Mouse (Mus musculus) urinary bladder, postnatal 4 days (tissue): ENCODE measurements around the gene Wdr95.
A peak's percentile ranks its signal among the peaks of the same experiment; 100 is the strongest.

Experiments
- DNase-seq, 2 experiments: peaks; one replicate each; pipeline ENCODE4 v3.0.0; 2021 to 2022; ENCODE audit warnings: low spot score in 2 of 2

Gene Wdr95

GRCm38 (mm10) chr5:149582642-149583262, 54.3 kb downstream of the Wdr95 start:
- DNase-seq: no peak

GRCm38 (mm10) chr5:149583507-149583906, 55.0 kb downstream of the Wdr95 start:
- DNase-seq: no peak

DNA sequence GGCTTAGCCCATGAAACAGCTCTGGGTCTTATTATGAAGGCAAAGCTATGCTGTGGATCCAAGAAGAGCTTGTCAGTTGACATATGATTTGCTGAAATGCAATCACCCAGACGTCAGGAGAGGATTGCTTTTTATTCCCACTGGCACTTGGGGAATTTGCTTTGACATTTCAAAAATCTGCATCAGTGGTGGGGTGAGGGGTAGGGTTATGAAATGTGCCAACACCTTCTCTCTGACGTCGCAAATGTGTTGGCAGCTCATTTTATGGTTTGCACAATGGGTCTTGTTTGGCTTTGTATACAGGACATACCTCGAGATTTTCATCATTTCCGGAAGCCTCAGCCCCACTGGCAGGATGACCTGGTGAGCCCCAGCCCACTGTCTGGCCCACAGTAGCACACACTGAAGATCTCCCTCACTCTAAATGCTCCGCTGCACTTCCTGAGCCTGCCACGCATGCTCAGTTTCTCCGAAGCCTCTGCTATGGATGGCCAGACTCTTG, 55.7 kb downstream of the Wdr95 start:
- no peak for DNase-seq

DNA sequence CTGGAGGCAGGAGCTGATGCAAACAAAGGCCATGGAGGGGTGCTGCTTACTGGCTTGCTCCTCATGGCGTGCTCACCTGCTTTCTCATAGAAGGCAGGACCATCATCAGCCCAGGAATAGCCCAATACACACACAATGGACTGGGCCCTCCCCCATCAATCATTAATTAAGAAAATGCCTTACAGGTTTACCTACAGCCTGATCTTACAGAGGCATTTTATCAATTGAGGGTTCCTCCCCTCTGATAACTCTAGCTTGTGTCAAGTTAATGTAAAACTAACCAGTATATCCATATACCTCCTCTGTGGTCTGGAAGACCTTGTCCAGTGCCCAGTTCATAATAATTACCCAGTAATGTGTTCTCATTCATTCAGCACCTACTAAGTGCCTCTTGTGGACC, 56.8 kb downstream of the Wdr95 start:
- DNase-seq: no peak

DNA sequence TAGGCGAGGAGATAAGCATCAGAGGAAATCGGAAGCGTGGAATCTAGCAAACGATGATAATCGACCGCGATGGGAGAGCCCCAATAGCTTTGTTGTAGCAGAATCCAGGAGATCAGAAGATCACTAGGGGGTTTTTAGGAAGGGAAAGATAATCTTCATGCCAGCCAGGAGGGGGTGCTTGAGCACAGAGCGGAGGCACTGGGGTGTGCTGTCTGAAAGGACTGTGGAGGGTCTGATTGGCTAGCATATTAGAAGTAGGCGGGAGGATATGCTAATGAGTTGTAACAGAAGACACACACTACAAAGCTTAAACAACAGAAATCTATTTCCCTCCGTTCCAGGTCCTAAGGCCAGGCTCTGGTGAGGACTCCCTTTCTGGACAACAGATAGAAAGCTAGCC, 57.4 kb downstream of the Wdr95 start:
- DNase-seq: no peak

DNA sequence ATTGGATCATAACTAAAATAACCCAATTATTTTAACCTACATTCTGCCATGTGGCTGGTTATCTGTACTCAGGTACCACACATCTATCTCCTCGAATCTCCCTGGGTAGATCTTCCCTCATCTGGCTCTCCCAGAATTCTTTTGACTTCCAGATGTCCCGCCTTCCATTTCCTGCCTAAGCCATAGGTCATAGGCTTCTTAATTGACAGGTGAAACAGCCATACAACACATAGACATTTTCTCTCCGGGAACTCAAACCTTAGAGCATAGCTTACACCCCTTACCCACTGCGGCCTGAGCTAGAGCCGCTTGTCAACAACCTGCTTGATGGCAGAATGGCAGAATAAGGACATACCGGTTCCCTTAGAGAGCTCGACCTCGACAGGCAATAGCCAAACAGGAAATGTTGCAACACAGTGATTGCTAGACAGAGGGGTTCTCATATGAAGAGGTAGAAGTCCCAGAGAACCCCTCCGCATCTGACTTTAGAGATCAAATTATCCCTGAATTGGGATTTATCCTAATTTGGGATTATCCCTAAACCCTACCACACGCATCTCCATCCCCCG, 58.9 kb downstream of the Wdr95 start:
- DNase-seq: no peak

- DNase-seq: no peak
Measured at GRCm38 (mm10) chr5:149588814-149589534, 60.5 kb downstream of the Wdr95 start.

GRCm38 (mm10) chr5:149589932-149590331, 61.5 kb downstream of the Wdr95 start:
- no peak for DNase-seq

- no peak for DNase-seq
Measured at GRCm38 (mm10) chr5:149594215-149594614, 65.7 kb downstream of the Wdr95 start.

- DNase-seq: no peak
Measured at GRCm38 (mm10) chr5:149597351-149597750, 68.9 kb downstream of the Wdr95 start.

DNA sequence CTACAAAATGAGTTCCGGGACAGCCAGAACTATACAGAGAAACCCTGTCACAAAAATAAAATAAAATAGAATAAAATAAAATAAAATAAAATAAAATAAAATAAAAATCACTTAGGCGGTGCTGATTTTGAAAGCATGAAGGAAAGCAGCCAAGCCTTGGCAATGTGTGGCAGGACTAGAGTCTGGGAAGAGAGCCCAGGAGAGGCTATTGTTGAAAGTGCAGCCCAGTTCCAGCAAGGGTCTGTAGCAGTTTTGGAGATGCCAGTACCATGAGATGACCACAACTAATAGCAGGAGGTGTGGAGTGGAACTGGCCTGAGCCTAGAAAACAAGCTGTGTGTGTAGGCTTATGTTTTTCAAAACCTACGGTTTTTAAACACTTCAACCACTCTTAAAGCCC, 73.5 kb downstream of the Wdr95 start:
- DNase-seq: no peak

GRCm38 (mm10) chr5:149603241-149603640, 74.8 kb downstream of the Wdr95 start:
- no peak for DNase-seq

DNA sequence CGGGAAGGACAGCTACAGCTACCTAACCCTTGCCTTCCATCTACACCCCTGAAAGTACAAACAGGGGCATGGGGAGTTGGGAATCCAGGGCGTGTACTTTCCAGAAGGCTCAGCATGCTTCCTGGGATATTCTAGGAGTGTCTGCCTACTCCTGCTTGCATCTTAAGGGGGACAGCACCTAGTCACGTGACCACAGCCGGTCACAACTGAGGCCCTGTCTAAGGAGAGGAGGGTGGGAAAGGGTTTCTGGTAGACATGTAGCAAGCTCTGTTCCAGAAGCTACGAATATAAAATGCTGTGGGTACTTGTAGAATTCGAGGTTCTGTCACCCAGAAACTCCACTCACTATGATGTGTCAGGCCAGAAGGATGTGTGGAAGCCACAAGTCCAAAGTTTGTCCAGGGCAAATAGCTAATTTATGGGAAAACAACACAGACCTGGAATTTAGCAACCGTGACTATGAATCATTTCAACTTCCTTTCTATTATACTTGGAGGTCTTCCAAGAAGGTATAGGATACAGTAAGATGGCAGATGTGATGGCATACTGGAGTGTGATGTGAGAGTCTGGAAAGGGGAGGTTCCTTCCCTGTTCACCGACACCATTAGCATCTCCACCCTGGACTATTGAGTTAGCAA, 78.7 kb downstream of the Wdr95 start:
- no peak for DNase-seq

- peak in 1 of 2 experiments; percentile 22 for DNase-seq
Measured at GRCm38 (mm10) chr5:149611476-149612164, 83.1 kb downstream of the Wdr95 start.

DNA sequence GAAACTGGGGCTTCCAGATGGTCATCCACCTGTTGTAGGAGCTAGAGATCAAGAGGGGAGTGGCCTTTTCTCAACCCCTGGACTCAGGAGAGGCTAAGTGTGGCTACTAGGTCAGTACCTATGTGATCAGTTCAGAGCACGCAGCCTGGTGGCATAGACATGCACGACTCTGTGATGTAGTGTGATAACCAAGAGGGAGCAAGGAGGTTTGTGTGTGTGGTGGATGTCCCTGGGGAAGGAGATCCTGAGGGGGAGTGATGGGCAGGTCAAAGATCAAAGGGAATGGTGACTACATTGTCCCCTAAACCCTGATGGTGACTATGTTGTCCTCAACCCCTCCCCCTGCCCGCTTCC, 83.7 kb downstream of the Wdr95 start:
- DNase-seq: no peak

GRCm38 (mm10) chr5:149612740-149613139, 84.3 kb downstream of the Wdr95 start:
- no peak for DNase-seq

DNA sequence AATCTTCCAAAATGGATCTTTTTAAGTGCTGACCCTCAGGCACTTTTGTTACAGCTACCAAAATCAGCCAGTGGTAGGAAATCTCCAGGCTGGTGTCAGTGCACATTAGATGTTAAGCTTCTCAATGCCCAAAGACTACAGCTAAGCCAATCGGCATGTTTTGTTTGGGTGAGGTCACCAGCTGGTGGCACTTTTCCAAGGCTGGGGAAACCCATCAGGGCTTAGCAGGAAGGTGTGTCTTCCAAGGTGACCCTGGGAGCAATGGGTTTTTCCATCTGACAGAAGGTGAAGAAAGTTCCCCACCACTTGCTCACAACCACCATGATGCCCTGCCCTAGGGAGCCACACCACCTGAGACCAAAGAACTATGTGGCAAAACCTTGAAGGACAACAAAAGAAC, 87.7 kb downstream of the Wdr95 start:
- DNase-seq: no peak

DNA sequence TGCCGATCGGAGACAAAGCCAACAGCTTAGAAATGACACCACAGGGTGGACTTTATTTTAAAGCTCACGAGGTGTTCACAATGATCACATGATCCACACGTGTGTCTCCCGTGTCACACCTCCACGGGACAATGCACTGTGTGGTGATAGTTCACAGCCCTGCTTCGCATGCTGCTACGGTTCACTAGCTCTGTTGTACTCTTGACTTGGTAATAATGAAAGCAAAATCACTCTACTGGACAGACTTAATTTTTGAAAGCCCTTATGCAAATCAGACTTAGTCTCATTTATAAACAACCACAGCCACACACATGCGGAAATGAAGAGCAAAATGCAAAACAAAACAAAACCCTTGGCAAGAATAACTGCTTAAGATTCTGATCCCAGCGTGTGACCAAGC, 88.3 kb downstream of the Wdr95 start:
- no peak for DNase-seq

GRCm38 (mm10) chr5:149617776-149618425, 89.4 kb downstream of the Wdr95 start:
- no peak for DNase-seq

- no peak for DNase-seq
Measured at GRCm38 (mm10) chr5:149622152-149622551, 93.7 kb downstream of the Wdr95 start.

GRCm38 (mm10) chr5:149622644-149623043, 94.2 kb downstream of the Wdr95 start:
- DNase-seq: no peak
